Mouse (Mus musculus) liver, embryonic 14.5 days (tissue): ENCODE data around the gene Ppp1r14c.

Experiments used
- CTCF ChIP-seq: IDR thresholded peaks from 2 replicates; pipeline ENCODE4 v1.5.1; 2016; ENCODE audit warnings: antibody characterized with exemption, low read depth, control low read depth
- EP300 ChIP-seq: IDR thresholded peaks from 2 replicates; pipeline ENCODE4 v1.6.1; 2016; ENCODE audit warnings: antibody characterized with exemption, low read depth

GRCm38 (mm10) chr10:3508222-3508588 is 142.3 kb downstream of the Ppp1r14c start:
- no peak for TF ChIP-seq CTCF
- TF ChIP-seq EP300, result no peak
